Mouse (Mus musculus) thymus, adult 18-20 months (tissue): Measurements from ENCODE around the gene Eps15l1.

Experiments used
- DNase-seq, 2 experiments: peaks; one replicate each; pipeline ENCODE4 v3.0.0; 2022; ENCODE audit warnings: mixed read lengths in 2 of 2

Eps15l1 gene

GRCm38 (mm10) chr8:72318801-72319322 lies 102.4 kb downstream of the Eps15l1 start, which contains the start of gene Klf2:
Gene Klf2, plus strand, starts transcription at chr8:72319033.
- DNase-seq = peak; percentile 88 to 92

GRCm38 (mm10) chr8:72317741-72318301 lies 103.4 kb downstream of the Eps15l1 start:
- DNase-seq = no peak

- DNase-seq = no peak
Measured at GRCm38 (mm10) chr8:72316053-72316695, 105.1 kb downstream of the Eps15l1 start.

GRCm38 (mm10) chr8:72312926-72313518 lies 108.2 kb downstream of the Eps15l1 start:
- peak; percentile 34 to 68 for DNase-seq

GRCm38 (mm10) chr8:72310849-72311506 lies 110.3 kb downstream of the Eps15l1 start:
- no peak for DNase-seq

GRCm38 (mm10) chr8:72308276-72308675 lies 113.0 kb downstream of the Eps15l1 start:
- DNase-seq = no peak

GRCm38 (mm10) chr8:72306913-72307312 lies 114.3 kb downstream of the Eps15l1 start:
- no peak for DNase-seq

- no peak for DNase-seq
Measured at GRCm38 (mm10) chr8:72305210-72305905, 115.9 kb downstream of the Eps15l1 start, which contains the start of gene Gm10282. Gene Gm10282, minus strand, starts transcription at chr8:72305260.

GRCm38 (mm10) chr8:72303633-72304032 lies 117.6 kb downstream of the Eps15l1 start:
- peak; percentile 33 to 40 for DNase-seq

- no peak for DNase-seq
Measured at GRCm38 (mm10) chr8:72302986-72303612, 118.2 kb downstream of the Eps15l1 start.

GRCm38 (mm10) chr8:72301497-72301896 lies 119.8 kb downstream of the Eps15l1 start:
- DNase-seq = no peak

GRCm38 (mm10) chr8:72300654-72301400 lies 120.4 kb downstream of the Eps15l1 start:
- no peak for DNase-seq

GRCm38 (mm10) chr8:72298928-72299327 lies 122.3 kb downstream of the Eps15l1 start:
- no peak for DNase-seq

GRCm38 (mm10) chr8:72296561-72296960 lies 124.7 kb downstream of the Eps15l1 start:
- DNase-seq = no peak

- DNase-seq = peak in 1 of 2 experiments; percentile 62
Measured at GRCm38 (mm10) chr8:72295679-72296078, 125.6 kb downstream of the Eps15l1 start.

- no peak for DNase-seq
Measured at GRCm38 (mm10) chr8:72295125-72295524, 126.1 kb downstream of the Eps15l1 start.

GRCm38 (mm10) chr8:72293309-72293708 lies 128.0 kb downstream of the Eps15l1 start:
- no peak for DNase-seq

GRCm38 (mm10) chr8:72291104-72291503 lies 130.2 kb downstream of the Eps15l1 start:
- DNase-seq = no peak
